Mouse (Mus musculus) intestine, embryonic 14.5 days (tissue): ENCODE results near the gene Znrf3. TPM values are rescaled to one million over a fixed set of nuclear protein-coding genes. Genes with fewer than 3 reads are reported as not detected.

Experiments used
- ATAC-seq: fragments of 200-750 bp; cut with Nextera tagmentation; replicated peaks from 2 replicates; pipeline ENCODE4 v1.8.0; 2017; ENCODE audit warnings: low read depth, moderate number of reproducible peaks, moderate TSS enrichment, moderate library complexity; ENCODE audit not compliant: low FRiP score, low TSS enrichment
- DNase-seq: peaks from one replicate; pipeline ENCODE4 v3.0.0-alpha.2; 2018; ENCODE audit warnings: low spot score
- H3K27ac ChIP-seq: fragments of 300-500 bp; sonication (generic); 2 replicates; pipeline ENCODE4 v1.5.1; 2014; ENCODE audit warnings: low read depth, mild to moderate bottlenecking, control low read depth
- H3K27me3 ChIP-seq: fragments of 300-500 bp; sonication (generic); replicated peaks from 2 replicates; pipeline ENCODE4 v1.6.1; 2014; ENCODE audit warnings: low read length, control low read depth; ENCODE audit not compliant: control insufficient read depth, insufficient read depth
- H3K36me3 ChIP-seq: fragments of 300-500 bp; sonication (generic); 2 replicates; pipeline ENCODE4 v1.6.1; 2014; ENCODE audit warnings: low read length, control low read depth; ENCODE audit not compliant: control insufficient read depth, insufficient read depth
- H3K4me1 ChIP-seq: fragments of 300-500 bp; sonication (generic); replicated peaks from 2 replicates; pipeline ENCODE4 v1.6.1; 2014; ENCODE audit warnings: low read length, control low read depth, mixed read lengths; ENCODE audit not compliant: control insufficient read depth, insufficient read depth
- H3K4me2 ChIP-seq: fragments of 300-500 bp; sonication (generic); 2 replicates; pipeline ENCODE4 v1.6.1; 2014; ENCODE audit warnings: low read length
- H3K4me3 ChIP-seq: fragments of 300-500 bp; sonication (generic); 2 replicates; pipeline ENCODE4 v1.5.1; 2014; ENCODE audit warnings: low read depth, low read length, control low read depth, mixed read lengths
- H3K9ac ChIP-seq: fragments of 300-500 bp; sonication (generic); 2 replicates; pipeline ENCODE4 v1.6.1; 2014; ENCODE audit warnings: mild to moderate bottlenecking, low read length
- H3K9me3 ChIP-seq: fragments of 300-500 bp; sonication (generic); 2 replicates; pipeline ENCODE4 v1.6.1; 2016; ENCODE audit warnings: low read length, control low read depth; ENCODE audit not compliant: control insufficient read depth
- WGBS: fragments of 180-500 bp; shearing (Covaris S2); extraction: QIAGEN DNeasy Blood & Tissue Kit; methylation state at CpG from one replicate; pipeline ENCODE4 v1.1.7; 2014; 5-methylcytosine and 5-hydroxymethylcytosine counted together
- polyA plus RNA-seq: library from polyadenylated mRNA; unstranded; fragments of >200 nt; fragmentation: Nextera tagmentation; extraction: Ambion mirVana; gene quantifications from 2 replicates; pipeline ENCODE4 v1.2.1, GENCODE M21; 2014

Znrf3 gene
- polyA plus RNA-seq, 1 experiment from 2014 or later = 12.0 TPM

GRCm38 (mm10) chr11:5354753-5355152, 89.9 kb downstream of the Znrf3 start:
- no peaks in the 10 kb centered on the region for H3K36me3 ChIP-seq
- no peak overlapping the region for H3K4me3 ChIP-seq
- no peaks in the 10 kb centered on the region for H3K9me3 ChIP-seq
- no peaks in the 10 kb centered on the region for H3K4me1 ChIP-seq
- no peak overlapping the region for H3K4me2 ChIP-seq
- ATAC-seq (no peak), DNase-seq (no peak)
- WGBS = 67% methylated on average over 1 of the region's 1 CpGs
- no peak overlapping the region for H3K9ac ChIP-seq
- no peaks in the 10 kb centered on the region for H3K27me3 ChIP-seq
- no peak overlapping the region for H3K27ac ChIP-seq

- Histone ChIP-seq H3K9ac (no peak overlapping the region), H3K4me2 (no peak overlapping the region), H3K27ac (no peak overlapping the region), H3K4me1 (no peaks in the 10 kb centered on the region), H3K36me3 (no peaks in the 10 kb centered on the region), H3K9me3 (no peaks in the 10 kb centered on the region), H3K4me3 (no peak overlapping the region), H3K27me3 (no peaks in the 10 kb centered on the region)
- ATAC-seq = no peak
- no peak for DNase-seq
Observed at GRCm38 (mm10) chr11:5353032-5353431, 91.6 kb downstream of the Znrf3 start.

GRCm38 (mm10) chr11:5349483-5349882, 95.2 kb downstream of the Znrf3 start:
- no peak for ATAC-seq
- no peaks in the 10 kb centered on the region for H3K27me3 ChIP-seq
- H3K4me2 ChIP-seq = no peak overlapping the region
- no peaks in the 10 kb centered on the region for H3K36me3 ChIP-seq
- no peaks in the 10 kb centered on the region for H3K4me1 ChIP-seq
- no peak overlapping the region for H3K27ac ChIP-seq
- no peak for DNase-seq
- H3K4me3 ChIP-seq = no peak overlapping the region
- no peak overlapping the region for H3K9ac ChIP-seq
- H3K9me3 ChIP-seq = no peaks in the 10 kb centered on the region
- WGBS = 95% methylated on average over 5 of the region's 5 CpGs

- Histone ChIP-seq H3K4me2 (no peak overlapping the region), H3K27me3 (no peaks in the 10 kb centered on the region), H3K36me3 (no peaks in the 10 kb centered on the region), H3K4me3 (no peak overlapping the region), H3K27ac (no peak overlapping the region), H3K9ac (no peak overlapping the region), H3K9me3 (no peaks in the 10 kb centered on the region), H3K4me1 (no peaks in the 10 kb centered on the region)
- ATAC-seq = no peak
- 32% methylated on average over 4 of the region's 4 CpGs for WGBS
- no peak for DNase-seq
Observed at GRCm38 (mm10) chr11:5346845-5347640, 97.6 kb downstream of the Znrf3 start.

- Histone ChIP-seq H3K9ac (no peak overlapping the region), H3K36me3 (no peaks in the 10 kb centered on the region), H3K9me3 (no peaks in the 10 kb centered on the region), H3K4me3 (no peak overlapping the region), H3K4me2 (no peak overlapping the region), H3K4me1 (no peaks in the 10 kb centered on the region), H3K27me3 (no peaks in the 10 kb centered on the region), H3K27ac (no peak overlapping the region)
- DNase-seq = no peak
- no peak for ATAC-seq
- WGBS = 91% methylated on average over 4 of the region's 4 CpGs
Observed at GRCm38 (mm10) chr11:5343748-5344147, 100.9 kb downstream of the Znrf3 start.

- no peak overlapping the region for H3K4me2 ChIP-seq
- 96% methylated on average over 1 of the region's 1 CpGs for WGBS
- no peak for ATAC-seq
Observed at GRCm38 (mm10) chr11:5339732-5340131, 104.9 kb downstream of the Znrf3 start.

GRCm38 (mm10) chr11:5336852-5337251, 107.8 kb downstream of the Znrf3 start:
- no peak overlapping the region for H3K27ac ChIP-seq
- H3K27me3 ChIP-seq = no peaks in the 10 kb centered on the region
- ATAC-seq (no peak), DNase-seq (no peak)
- H3K4me3 ChIP-seq = no peak overlapping the region
- 90% methylated on average over 7 of the region's 7 CpGs for WGBS
- no peak overlapping the region for H3K4me2 ChIP-seq
- no peaks in the 10 kb centered on the region for H3K4me1 ChIP-seq
- H3K9ac ChIP-seq = no peak overlapping the region
- 0 out of 2 replicates have a peak, but pooled peaks cover 4% of the 10 kb centered on the region for H3K36me3 ChIP-seq
- no peaks in the 10 kb centered on the region for H3K9me3 ChIP-seq

More at GRCm38 (mm10) chr11:5339732-5340131, 104.9 kb downstream of the Znrf3 start:
- H3K4me3 ChIP-seq = no peak overlapping the region
- H3K36me3 ChIP-seq = 0 out of 2 replicates have a peak, but pooled peaks cover 4% of the 10 kb centered on the region
- no peak for DNase-seq
- no peaks in the 10 kb centered on the region for H3K4me1 ChIP-seq
- H3K9ac ChIP-seq = no peak overlapping the region
- H3K9me3 ChIP-seq = no peaks in the 10 kb centered on the region
- H3K27me3 ChIP-seq = no peaks in the 10 kb centered on the region
- H3K27ac ChIP-seq = no peak overlapping the region

GRCm38 (mm10) chr11:5336269-5336668, 108.4 kb downstream of the Znrf3 start:
- Histone ChIP-seq H3K4me3 (no peak overlapping the region), H3K9ac (no peak overlapping the region), H3K36me3 (0 out of 2 replicates have a peak, but pooled peaks cover 4% of the 10 kb centered on the region), H3K27ac (no peak overlapping the region), H3K27me3 (no peaks in the 10 kb centered on the region), H3K4me1 (no peaks in the 10 kb centered on the region), H3K9me3 (no peaks in the 10 kb centered on the region), H3K4me2 (no peak overlapping the region)
- DNase-seq = no peak
- ATAC-seq = no peak

- no peak for ATAC-seq
- Histone ChIP-seq H3K4me1 (no peaks in the 10 kb centered on the region), H3K9ac (no peak overlapping the region), H3K9me3 (no peaks in the 10 kb centered on the region), H3K27me3 (no peaks in the 10 kb centered on the region), H3K4me3 (no peak overlapping the region), H3K4me2 (no peak overlapping the region), H3K27ac (no peak overlapping the region), H3K36me3 (no peaks in the 10 kb centered on the region; the same call in 1 of the 2 replicates)
- WGBS = 90% methylated on average over 4 of the region's 4 CpGs
- no peak for DNase-seq
Observed at GRCm38 (mm10) chr11:5330851-5331250, 113.8 kb downstream of the Znrf3 start.
